Mouse (Mus musculus) c-Kit-positive CD71-positive TER-119-positive erythroid progenitor cells, embryonic 14.5 days (primary cell): Measurements from ENCODE around the gene Tent5d.

Experiments
- DNase-seq: peaks from one replicate; pipeline ENCODE4 v3.0.0-alpha.2; 2013; ENCODE audit warnings: low spot score

Tent5d gene

GRCm38 (mm10) chrX:107792290-107792689 is at the start of gene Tent5d:
Tent5d (plus strand) TSS chrX:107792590.
- DNase-seq: no peak

GRCm38 (mm10) chrX:107767896-107768295 is 24.5 kb upstream of the Tent5d start:
- no peak for DNase-seq

- no peak for DNase-seq
These were observed 2.3 kb upstream of the Tent5d start for GRCm38 (mm10) chrX:107790136-107790535.

- DNase-seq: peak; percentile 41
These were observed 1.5 kb upstream of the Tent5d start for GRCm38 (mm10) chrX:107790750-107791493.

- DNase-seq: no peak
These were observed 3.4 kb downstream of the Tent5d start for GRCm38 (mm10) chrX:107795785-107796184.

GRCm38 (mm10) chrX:107796919-107797318 is 4.5 kb downstream of the Tent5d start:
- DNase-seq: peak; percentile 39

- no peak for DNase-seq
These were observed 19.7 kb downstream of the Tent5d start for GRCm38 (mm10) chrX:107812120-107812519.

- DNase-seq: no peak
These were observed 23.3 kb downstream of the Tent5d start for GRCm38 (mm10) chrX:107815502-107816217.

GRCm38 (mm10) chrX:107816218-107816554 is 23.8 kb downstream of the Tent5d start, which contains the start of gene 2610002M06Rik:
2610002M06Rik (minus strand) TSS chrX:107816334.
- peak; percentile 80 for DNase-seq

GRCm38 (mm10) chrX:107816726-107817125 is 24.3 kb downstream of the Tent5d start:
- DNase-seq: no peak

GRCm38 (mm10) chrX:107858165-107858564 is 65.8 kb downstream of the Tent5d start:
- DNase-seq: no peak
